Mouse (Mus musculus): ENCODE measurements around the gene Cox4i2. TPM values are rescaled to one million over a fixed set of nuclear protein-coding genes. Genes with fewer than 3 reads are reported as not detected.

Cox4i2 gene
- polyA plus RNA-seq, 1 experiment from 2014 or later = 0.14 TPM

DNA sequence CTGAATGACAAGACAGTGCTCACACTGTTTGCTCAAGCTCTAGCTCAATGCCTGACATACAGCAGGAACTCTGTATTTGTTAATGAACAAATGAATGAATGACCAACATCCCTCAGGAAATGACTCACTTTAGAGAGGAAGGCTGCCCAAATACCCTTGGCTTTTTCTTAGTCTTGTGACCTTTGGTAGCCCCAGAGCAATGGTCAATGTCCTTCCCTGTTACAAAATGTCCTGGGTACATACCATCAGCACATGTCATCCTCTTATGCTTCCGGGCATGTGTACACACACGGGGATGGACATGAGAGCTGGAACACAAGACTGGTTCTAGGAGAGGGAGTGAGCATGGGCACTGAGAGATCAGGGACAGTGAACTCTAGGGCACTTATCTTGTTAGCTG is 52.1 kb downstream of the Cox4i2 start:
- DNase-seq (ENCODE audit: low read depth, low spot score) = no peak
- no peak for TF ChIP-seq CTCF (IDR thresholded peaks at IDR 0.05)
- ChIA-PET CTCF (interaction anchor here (1.2 to 3.9 kb wide), 6 partner anchors 8 to 127 kb away, joined by 4 to 15 read pairs (median 7); no protein-coding TSS in a partner anchor), POLR2A (interaction anchor here (0.7 to 1.6 kb wide), 6 partner anchors 12 to 70 kb away, joined by 3 to 6 read pairs (median 4); partner anchors contain the start of gene Id1)
- in situ Hi-C loops (cut with MboI; ENCODE audit: low pct_unique_long_range_greater_than_20kb) = no loop called here
- no peaks in the 10 kb centered on the region for H3K27me3 ChIP-seq
- ATAC-seq = peak; percentile 65

DNA sequence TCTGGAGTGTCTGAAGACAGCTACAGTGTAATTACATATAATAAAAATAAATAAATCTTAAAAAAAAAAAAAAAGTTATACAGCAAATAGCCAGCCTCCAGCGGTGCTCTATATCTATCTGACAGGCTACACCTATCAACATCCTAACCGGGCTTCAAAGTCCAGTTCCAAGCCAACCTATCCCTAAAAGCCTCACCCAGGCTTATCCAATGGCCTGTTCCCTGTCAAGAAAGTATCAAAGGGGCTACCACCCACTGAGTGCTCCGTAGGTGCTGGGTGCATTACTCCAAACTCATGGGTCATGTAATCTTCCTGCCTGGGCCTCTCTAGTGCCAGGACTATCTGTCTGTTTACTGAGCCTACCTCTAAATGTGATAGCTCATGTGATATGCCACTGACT is 54.2 kb downstream of the Cox4i2 start:
- ATAC-seq (no peak), DNase-seq (ENCODE audit: low read depth, low spot score) (no peak)
- in situ Hi-C loops (cut with MboI; ENCODE audit: low pct_unique_long_range_greater_than_20kb) = no loop called here
- no peaks in the 10 kb centered on the region for H3K27me3 ChIP-seq
- POLR2A ChIA-PET = interaction anchor here (0.8 to 4.3 kb wide), 2 partner anchors 19 to 20 kb away, joined by 3 to 17 read pairs; no protein-coding TSS in a partner anchor
- no peak for TF ChIP-seq CTCF (IDR thresholded peaks at IDR 0.05)
- CTCF ChIA-PET = interaction anchor here (0.8 to 0.9 kb wide), 2 partner anchors 12 to 22 kb away, joined by 3 read pairs; no protein-coding TSS in a partner anchor

DNA sequence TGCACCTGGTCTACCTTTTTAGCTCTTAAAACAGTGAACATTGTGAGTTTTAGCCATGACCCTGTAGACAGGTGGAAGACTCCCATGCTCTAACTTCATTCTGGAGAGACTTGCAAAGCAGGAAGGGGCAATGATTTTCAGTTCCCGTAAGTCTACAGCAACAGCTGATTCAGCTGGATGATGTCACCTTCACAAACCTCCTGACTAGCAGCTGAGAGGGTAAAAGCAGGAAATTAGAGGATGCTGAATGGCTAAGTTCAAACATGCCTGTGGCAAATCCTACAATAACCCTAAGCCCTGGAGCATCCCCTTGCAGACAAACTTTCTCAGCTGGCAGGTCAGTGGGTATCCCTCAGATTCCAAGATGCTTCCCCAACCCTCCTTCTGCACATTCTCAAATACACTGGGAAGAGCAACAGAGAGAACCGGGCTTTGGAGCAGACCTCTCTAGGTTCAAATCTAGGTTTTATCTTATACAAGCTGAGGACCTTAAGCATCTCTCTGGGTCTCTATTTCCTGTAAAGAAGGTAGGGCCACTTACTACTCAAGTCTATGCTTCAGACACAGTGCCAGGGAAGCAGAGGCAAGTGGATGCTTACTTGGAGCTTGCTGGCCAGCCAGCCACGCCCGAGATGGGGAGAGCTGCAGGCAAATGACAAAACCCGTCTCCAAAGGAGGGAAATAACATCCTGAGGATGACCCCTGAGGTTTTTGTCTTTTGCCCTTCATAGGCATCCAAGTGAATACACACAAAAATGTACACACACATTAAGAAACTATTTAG is 56.4 kb downstream of the Cox4i2 start:
- ATAC-seq = peak; percentile 66
- ChIA-PET POLR2A (interaction anchor here (0.8 to 4.3 kb wide), 4 partner anchors 12 to 19 kb away, joined by 3 to 17 read pairs (median 6); no protein-coding TSS in a partner anchor), CTCF (interaction anchor here (0.8 to 2.2 kb wide), 6 partner anchors 11 to 44 kb away, joined by 3 to 11 read pairs (median 6); no protein-coding TSS in a partner anchor)
- in situ Hi-C loops (cut with MboI; ENCODE audit: low pct_unique_long_range_greater_than_20kb) = no loop called here
- no peak for TF ChIP-seq CTCF (IDR thresholded peaks at IDR 0.05)
- no peaks in the 10 kb centered on the region for H3K27me3 ChIP-seq
- no peak for DNase-seq (ENCODE audit: low read depth, low spot score)

DNA sequence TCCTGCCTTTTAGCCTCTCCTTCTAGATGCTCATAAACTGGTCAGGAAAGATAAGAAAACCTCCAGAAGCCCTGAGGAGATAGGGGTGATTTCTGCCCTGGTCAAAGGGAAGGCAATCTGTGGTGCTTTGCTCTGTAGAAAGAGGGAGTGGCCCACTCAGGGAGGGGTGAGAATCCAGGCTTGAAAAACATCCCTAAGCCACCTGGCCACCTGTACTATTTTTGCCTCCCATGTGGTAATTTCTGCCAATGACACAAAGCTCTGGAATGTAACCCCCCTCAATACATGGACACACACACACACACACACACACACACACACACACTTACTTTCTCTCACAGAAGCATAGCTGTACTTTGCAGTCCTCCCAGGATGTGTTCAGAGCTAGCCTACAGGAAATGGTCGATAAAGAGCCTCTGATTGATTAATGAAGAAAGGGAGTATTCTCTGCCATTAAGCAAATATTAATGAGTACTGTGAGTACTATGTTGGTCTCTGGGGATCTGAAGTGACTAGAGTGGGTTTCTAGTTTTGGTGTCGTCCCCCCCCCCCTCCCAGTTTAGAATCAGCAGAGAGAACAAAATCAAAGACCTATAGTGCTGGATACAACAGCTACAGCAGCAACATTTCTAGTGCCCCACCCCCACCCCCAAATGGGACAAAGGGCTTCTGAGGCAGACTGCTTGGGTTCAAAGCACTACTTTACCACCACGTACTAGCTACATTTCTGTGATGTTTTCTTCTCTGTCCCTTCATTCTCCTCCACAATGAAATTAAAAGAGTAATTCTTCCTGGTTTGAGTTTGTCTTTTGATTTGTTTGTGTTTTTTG is 57.6 kb downstream of the Cox4i2 start:
- ATAC-seq (no peak), DNase-seq (ENCODE audit: low read depth, low spot score) (no peak)
- no peaks in the 10 kb centered on the region for H3K27me3 ChIP-seq
- in situ Hi-C loops (cut with MboI; ENCODE audit: low pct_unique_long_range_greater_than_20kb) = no loop called here
- ChIA-PET POLR2A (interaction anchor here (0.6 to 4.3 kb wide), 4 partner anchors 11 to 18 kb away, joined by 3 to 17 read pairs (median 6); no protein-coding TSS in a partner anchor), CTCF (interaction anchor here (1.1 to 2.2 kb wide), 4 partner anchors 10 to 45 kb away, joined by 4 to 11 read pairs (median 8); no protein-coding TSS in a partner anchor)
- no peak for TF ChIP-seq CTCF (IDR thresholded peaks at IDR 0.05)

DNA sequence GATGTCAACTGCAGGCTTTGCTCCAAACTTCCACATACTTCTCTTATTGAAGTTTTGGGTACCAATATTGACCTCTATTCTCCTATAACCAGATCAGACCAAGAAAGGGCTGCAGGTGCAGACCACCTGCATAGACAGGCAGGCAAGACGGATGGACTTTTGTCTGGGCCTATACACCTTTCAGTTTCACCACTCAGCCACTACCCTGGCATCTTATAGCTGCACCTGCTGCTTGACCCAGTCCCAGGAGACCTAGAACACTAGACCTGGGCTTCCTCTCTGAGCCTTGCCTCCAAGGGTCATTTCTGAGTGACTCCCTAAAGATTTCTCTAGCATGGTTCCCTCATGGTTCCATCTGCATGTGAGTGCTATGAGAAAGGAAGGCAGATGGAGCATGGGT is 59.3 kb downstream of the Cox4i2 start:
- ATAC-seq (no peak), DNase-seq (ENCODE audit: low read depth, low spot score) (no peak)
- no peak for TF ChIP-seq CTCF (IDR thresholded peaks at IDR 0.05)
- H3K27me3 ChIP-seq = no peaks in the 10 kb centered on the region
- POLR2A ChIA-PET = interaction anchor here (1.1 kb wide), 1 partner anchor 15 kb away, joined by 3 read pairs; no protein-coding TSS in a partner anchor
- CTCF ChIA-PET = interaction anchor here (0.6 to 1.4 kb wide), 3 partner anchors 9 to 15 kb away, joined by 3 to 5 read pairs (median 3); no protein-coding TSS in a partner anchor
- in situ Hi-C loops (cut with MboI; ENCODE audit: low pct_unique_long_range_greater_than_20kb) = no loop called here

DNA sequence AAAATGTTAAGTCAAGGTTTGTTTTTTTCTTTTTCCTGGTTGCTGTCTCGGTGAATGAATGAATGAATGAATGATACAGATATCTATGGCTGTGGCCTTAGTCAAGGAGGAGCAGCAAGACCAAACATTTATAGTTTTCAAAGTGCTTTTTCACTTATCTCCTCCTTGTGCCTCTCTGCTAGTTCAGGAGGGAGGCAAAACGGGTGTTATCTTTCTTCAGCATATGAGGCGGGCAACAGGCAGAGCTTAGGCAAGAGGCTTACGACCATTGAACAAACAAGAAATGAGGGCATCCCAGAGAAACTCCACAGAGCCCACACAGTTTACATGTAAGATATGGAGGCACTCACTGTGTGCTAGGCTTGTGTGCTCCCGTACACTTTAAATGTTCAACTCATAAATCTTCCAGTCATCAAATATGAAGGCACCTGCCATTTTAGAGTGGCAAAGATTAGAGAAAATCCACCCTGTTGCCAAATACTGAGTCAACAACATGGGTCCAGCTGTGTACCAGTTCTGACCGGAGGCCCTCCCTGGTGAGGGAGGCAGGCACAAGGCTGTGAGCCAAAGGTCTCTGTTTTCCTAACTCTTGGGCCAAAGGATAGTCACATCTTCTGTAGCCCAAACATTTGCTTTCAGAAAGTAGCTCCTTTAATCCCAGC is 60.4 kb downstream of the Cox4i2 start:
- no peak for DNase-seq (ENCODE audit: low read depth, low spot score)
- ATAC-seq = no peak
- POLR2A ChIA-PET = interaction anchor here (0.8 to 1.1 kb wide), 3 partner anchors 14 to 890 kb away, joined by 3 to 8 read pairs (median 7); no protein-coding TSS in a partner anchor
- CTCF ChIA-PET = interaction anchor here (1.4 to 1.8 kb wide), 2 partner anchors 9 to 10 kb away, joined by 4 to 5 read pairs; no protein-coding TSS in a partner anchor
- no peak for TF ChIP-seq CTCF (IDR thresholded peaks at IDR 0.05)
- no peaks in the 10 kb centered on the region for H3K27me3 ChIP-seq
- in situ Hi-C loops (cut with MboI; ENCODE audit: low pct_unique_long_range_greater_than_20kb) = no loop called here

Other genes starting within 250 kb of the Cox4i2 start
- gene Defb26, start 242.5 kb upstream of the Cox4i2 start, polyA plus RNA-seq (2021) = not detected
- 0.22 TPM for gene Defb28, start 235.9 kb upstream of the Cox4i2 start, polyA plus RNA-seq (2021)
- 0.14 TPM for gene Defb29, start 214.1 kb upstream of the Cox4i2 start, polyA plus RNA-seq (2021)
- gene Gm17416, start 184.8 kb upstream of the Cox4i2 start, polyA plus RNA-seq (2021) = 0.83 TPM
- not detected for gene Defb21, start 181.4 kb upstream of the Cox4i2 start, polyA plus RNA-seq (2021)
- gene Defb19, start 173.9 kb upstream of the Cox4i2 start, polyA plus RNA-seq (2021) = not detected
- gene Defb45, start 154.8 kb upstream of the Cox4i2 start, polyA plus RNA-seq (2021) = not detected
- not detected for gene Defb36, start 149.8 kb upstream of the Cox4i2 start, polyA plus RNA-seq (2021)
- gene Defb25, start 131.1 kb upstream of the Cox4i2 start, polyA plus RNA-seq (2021) = not detected
- not detected for gene Rem1, start 127.2 kb upstream of the Cox4i2 start, polyA plus RNA-seq (2021)
- 137 TPM for gene H13, start 84.7 kb upstream of the Cox4i2 start, polyA plus RNA-seq (2021)
- gene Mcts2, start 67.1 kb upstream of the Cox4i2 start, polyA plus RNA-seq (2021) = 19.9 TPM
- gene Id1, start 17.9 kb upstream of the Cox4i2 start, polyA plus RNA-seq (2021) = 117 TPM
- 133 TPM for gene Bcl2l1, start 77.6 kb downstream of the Cox4i2 start, polyA plus RNA-seq (2021)
- gene Tpx2, start 93.8 kb downstream of the Cox4i2 start, polyA plus RNA-seq (2021) = 55.7 TPM
- 0.08 TPM for gene Mylk2, start 157.2 kb downstream of the Cox4i2 start, polyA plus RNA-seq (2021)
- 0.04 TPM for gene Foxs1, start 179.0 kb downstream of the Cox4i2 start, polyA plus RNA-seq (2021)
- 0.36 TPM for gene Dusp15, start 197.5 kb downstream of the Cox4i2 start, polyA plus RNA-seq (2021)
- 0.45 TPM for gene Ttll9, start 208.3 kb downstream of the Cox4i2 start, polyA plus RNA-seq (2021)

All from Patski (cell line).